Mouse (Mus musculus): ENCODE results near the gene Rtl10.
"Not testable (repeated sequence)": the region's sequence is repeated elsewhere in the genome, so short reads cannot be mapped to it uniquely, and the experiment has no call there.

The Rtl10 gene

GRCm38 (mm10) chr16:18482431-18482830 lies 16.3 kb upstream of the Rtl10 start:
- DNase-seq (ENCODE audit: extremely low read depth, low read depth, low spot score): no peak

- no peak for DNase-seq (ENCODE audit: extremely low read depth, low read depth, low spot score)
These were observed 14.9 kb upstream of the Rtl10 start for GRCm38 (mm10) chr16:18483839-18484238.

DNA sequence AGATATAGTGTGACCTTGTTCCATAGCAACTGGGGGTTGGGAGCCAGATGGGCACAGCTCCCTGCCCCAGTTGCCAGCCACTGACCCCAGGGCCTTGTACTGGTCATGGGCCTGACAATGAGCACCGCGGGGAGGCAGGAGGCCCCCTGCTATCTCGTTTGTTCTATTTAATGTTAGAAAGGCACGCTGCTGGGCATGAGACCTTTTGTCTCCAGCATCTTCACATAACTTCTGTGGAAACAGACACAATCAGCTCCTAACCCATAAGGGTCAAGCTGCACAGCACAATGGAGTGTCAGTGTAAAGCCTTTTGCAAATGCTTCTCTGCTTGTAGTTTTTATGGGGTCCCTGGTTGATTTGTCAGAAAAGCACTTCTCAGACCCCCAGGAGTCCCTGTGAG lies 14.3 kb upstream of the Rtl10 start:
- DNase-seq (ENCODE audit: extremely low read depth, low read depth, low spot score): no peak

GRCm38 (mm10) chr16:18484794-18485435 lies 13.8 kb upstream of the Rtl10 start:
- DNase-seq (ENCODE audit: extremely low read depth, low read depth, low spot score): no peak

GRCm38 (mm10) chr16:18486126-18486525 lies 12.6 kb upstream of the Rtl10 start:
- DNase-seq (ENCODE audit: extremely low read depth, low read depth, low spot score): no peak

GRCm38 (mm10) chr16:18490281-18490680 lies 8.4 kb upstream of the Rtl10 start:
- no peak for DNase-seq (ENCODE audit: extremely low read depth, low read depth, low spot score)

DNA sequence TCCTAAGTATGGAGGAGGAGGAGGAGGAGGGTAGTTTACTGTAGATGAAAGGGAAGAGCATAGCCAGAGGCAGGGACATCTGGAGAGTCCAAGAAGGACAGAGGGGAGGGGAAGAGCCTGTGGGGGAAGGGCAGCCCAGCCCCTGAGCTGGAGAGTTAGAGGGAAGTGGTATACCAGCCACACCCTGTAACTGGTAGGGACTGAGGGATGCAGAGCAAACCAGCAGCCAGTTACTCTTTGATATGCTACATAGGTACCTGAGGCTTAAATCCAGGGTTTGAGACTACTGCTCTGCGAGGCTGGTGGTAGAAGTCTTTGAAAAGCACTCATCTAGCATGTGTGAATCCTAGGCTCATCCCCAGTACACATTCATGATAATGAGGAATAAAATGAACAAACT lies 7.8 kb upstream of the Rtl10 start:
- DNase-seq (ENCODE audit: extremely low read depth, low read depth, low spot score): no peak

DNA sequence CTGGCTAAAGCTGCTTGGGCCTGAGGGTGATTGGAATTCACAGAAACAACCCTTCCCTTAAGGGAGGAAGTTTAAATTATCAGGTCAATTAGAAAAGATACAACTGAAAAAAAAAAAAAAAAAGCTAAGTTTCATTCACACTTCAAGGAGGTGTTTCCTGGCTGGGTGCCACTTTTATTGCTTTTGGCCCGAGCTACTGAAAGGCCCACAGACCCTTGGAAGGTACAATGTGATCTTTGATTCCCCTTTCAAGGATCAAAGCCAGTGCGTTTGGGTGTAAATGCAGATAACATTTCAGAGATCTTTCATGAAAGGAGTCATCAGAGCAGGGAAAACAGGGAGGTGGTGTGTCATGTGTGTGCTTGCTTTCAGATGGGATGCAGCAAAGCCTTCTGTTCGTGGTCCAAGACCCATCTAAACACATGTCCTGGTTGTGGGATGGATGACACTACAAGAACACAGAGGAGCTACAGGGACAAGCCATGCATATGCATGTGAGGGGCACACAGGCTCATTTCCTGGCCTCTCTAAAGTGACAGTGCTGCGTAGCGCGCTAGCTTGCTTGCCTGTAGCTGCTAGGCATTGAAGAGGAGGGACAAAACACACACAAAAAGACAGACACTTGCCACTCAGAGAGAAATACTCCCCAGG lies 711 bp upstream of the Rtl10 start:
- DNase-seq (ENCODE audit: extremely low read depth, low read depth, low spot score): no peak

- DNase-seq (ENCODE audit: extremely low read depth, low read depth, low spot score): no peak
These were observed 295 bp downstream of the Rtl10 start for GRCm38 (mm10) chr16:18498996-18499395.

- DNase-seq (ENCODE audit: extremely low read depth, low read depth, low spot score): no peak
These were observed 2.8 kb downstream of the Rtl10 start for GRCm38 (mm10) chr16:18501531-18501930.

- no peak for DNase-seq (ENCODE audit: extremely low read depth, low read depth, low spot score)
These were observed 5.1 kb downstream of the Rtl10 start for GRCm38 (mm10) chr16:18503566-18504342.

DNA sequence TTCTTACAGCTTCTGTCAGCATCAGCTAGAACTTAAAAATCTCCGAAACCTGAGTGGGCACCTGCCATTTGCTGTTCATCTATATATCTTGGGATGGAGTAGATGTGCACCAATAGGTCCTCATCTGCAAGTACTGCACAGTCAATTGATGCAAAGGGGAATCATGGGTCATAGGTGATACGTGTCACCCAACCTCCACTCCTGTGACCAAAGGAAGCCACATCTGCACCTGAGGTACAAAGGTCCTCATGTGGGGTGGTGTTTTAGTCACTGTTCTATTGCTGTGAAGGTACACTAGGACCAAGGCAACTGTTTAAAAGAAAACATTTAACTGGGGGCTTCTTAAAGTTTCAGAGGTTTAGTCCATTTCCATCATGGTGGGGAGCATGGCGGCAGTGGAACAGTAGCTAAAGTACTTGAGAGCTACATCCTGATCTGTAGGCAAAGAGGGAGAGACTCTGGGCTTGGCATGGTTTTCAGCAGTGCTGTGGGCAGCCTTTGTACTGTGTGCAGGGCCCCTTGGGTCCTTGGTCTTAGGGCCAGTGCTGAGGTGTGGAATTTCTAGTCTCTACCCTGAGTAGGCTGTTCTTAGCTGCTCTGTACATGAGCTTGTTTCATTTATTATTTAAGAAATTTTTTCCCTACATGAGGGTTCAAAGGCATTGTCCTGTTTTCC lies 8.0 kb downstream of the Rtl10 start:
- DNase-seq (ENCODE audit: extremely low read depth, low read depth, low spot score): no peak

DNA sequence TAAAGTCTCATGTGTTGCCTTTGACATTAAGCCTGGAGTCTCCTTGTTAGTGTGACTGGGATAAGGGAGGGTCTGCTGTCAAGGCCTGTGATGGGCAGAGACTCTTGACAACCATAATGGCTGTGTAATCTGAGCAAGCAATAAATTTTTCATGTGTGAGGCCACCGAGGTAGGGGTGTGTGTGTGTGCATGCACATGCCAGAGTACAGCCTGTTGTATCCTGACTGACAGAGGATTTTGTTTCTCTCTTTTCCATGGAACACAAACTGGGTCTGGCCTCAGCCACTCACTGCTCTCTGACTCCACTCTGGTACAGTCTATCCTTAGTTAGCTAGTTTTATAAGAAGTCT lies 8.5 kb downstream of the Rtl10 start:
- no peak for DNase-seq (ENCODE audit: extremely low read depth, low read depth, low spot score)

- no peak for DNase-seq (ENCODE audit: extremely low read depth, low read depth, low spot score)
These were observed 13.0 kb downstream of the Rtl10 start for GRCm38 (mm10) chr16:18511741-18512140.

DNA sequence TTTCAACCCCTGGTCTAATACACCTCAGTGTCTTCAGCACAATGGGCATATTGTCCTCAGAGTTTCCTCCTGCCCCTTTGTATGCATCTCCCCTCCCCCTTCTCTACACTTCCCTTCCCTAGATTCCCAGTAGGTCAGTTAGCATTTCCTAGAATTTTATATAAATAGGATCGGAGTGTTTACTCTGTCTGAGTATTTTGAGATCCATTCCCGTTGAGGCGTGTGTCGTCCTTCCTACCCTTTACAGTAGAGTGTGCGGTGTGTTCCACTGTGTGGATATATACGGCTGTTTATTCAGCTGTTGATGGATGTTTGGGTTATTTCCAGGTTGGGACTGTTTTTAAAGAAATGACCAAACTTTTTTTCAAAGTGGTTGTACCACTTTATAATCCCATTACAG lies 14.8 kb downstream of the Rtl10 start:
- DNase-seq (ENCODE audit: extremely low read depth, low read depth, low spot score): no peak

DNA sequence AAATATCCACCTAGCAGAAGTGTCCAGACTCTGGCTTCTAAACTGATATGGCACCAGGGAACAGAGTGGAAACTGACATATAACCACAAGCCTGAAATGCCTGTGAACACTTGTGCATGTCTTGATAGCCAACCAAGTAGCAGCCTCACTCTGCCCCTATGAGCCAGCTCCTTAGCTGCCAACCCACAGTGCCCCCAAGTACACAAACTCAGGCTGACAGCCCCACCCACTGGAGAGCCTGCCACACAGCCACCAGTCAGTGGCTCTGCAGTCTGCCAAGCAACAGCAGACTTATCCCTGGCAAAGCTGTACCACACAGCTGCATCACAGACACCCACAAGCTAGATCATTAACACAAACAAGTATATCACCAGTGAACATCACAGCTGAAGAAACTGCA lies 19.4 kb downstream of the Rtl10 start:
- no peak for DNase-seq (ENCODE audit: extremely low read depth, low read depth, low spot score)

DNA sequence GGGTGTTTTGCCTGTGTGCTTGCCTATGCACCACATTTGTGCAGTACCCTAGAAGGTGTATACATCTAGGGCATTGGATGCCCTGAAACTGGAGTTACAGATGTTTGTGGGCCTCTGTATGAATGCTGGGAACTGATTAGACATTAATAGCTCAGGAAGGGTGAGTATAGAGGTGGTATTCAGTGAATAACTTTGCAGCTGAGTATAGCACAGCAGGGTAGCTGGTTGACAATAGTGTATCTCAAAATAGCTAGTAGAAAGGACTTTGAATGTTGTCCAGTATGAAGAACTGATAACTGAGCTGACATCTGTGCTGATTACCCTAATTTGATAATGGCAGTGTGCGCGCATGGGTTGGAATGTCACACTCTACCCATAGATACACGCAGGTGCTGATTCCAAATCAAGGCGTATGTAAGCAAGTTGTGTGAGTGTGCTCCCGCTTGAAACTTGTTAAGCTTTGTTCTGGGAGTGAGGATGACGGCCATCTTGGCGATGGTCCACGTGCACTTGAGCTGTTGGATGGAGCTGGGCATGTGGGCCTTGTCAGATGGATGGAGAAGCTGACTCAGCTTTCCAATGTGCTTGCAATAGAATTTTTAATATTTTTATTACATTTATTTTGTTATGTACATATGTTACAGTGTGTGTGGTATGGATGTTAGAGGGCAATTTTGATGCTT lies 25.0 kb downstream of the Rtl10 start:
- no peak for DNase-seq (ENCODE audit: extremely low read depth, low read depth, low spot score)

GRCm38 (mm10) chr16:18528656-18529055 lies 30.0 kb downstream of the Rtl10 start:
- no peak for DNase-seq (ENCODE audit: extremely low read depth, low read depth, low spot score)

DNA sequence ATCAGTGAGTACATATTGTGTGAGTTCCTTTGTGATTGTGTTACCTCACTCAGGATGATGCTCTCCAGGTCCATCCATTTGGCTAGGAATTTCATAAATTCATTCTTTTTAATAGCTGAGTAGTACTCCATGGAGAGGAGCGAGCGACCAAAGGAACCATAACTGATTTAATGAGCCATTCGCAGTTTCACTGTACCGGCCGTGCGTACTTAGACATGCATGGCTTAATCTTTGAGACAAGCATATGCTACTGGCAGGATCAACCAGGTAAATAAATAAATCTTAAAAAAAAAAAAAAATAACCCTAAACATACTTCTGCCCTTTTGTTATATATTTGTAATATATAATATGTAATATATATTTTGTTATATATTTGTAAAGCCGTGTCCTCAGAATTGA lies 34.4 kb downstream of the Rtl10 start:
- not testable (repeated sequence) for DNase-seq (ENCODE audit: extremely low read depth, low read depth, low spot score)

GRCm38 (mm10) chr16:18537407-18537990 lies 38.8 kb downstream of the Rtl10 start:
- peak; percentile 76 for DNase-seq (ENCODE audit: extremely low read depth, low read depth, low spot score)

DNA sequence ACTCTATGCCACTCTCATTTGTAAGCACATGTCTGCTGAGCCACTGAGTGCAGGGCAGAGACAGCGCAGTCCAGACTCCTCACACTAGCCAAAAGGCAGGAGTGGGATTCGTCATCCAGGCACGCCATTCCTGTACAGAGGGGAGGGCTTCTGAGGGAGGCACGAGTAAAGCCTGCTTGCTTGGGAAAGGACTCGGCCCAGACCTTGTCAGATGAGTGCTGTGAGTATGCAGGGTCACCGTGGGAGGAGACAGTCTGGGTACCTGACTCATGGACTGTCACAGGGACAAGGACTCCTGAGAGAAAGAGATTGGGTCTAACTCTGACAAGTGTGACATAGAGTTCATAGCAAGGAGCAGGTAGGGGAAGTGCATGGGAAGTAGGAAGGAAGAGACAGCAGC lies 40.6 kb downstream of the Rtl10 start:
- DNase-seq (ENCODE audit: extremely low read depth, low read depth, low spot score): no peak
